Mouse (Mus musculus) adrenal gland, adult (tissue): ENCODE measurements at regions not wholly inside any gene's neighbourhood (a gene's known extent, or its start where the extent isn't known, plus 50 kb on each side); places are given as distances from the start of the nearest gene placed in this dataset.
"Not testable (repeated sequence)": the region's sequence is repeated elsewhere in the genome, so short reads cannot be mapped to it uniquely, and the experiment has no call there.

ENCODE experiments used
- DNase-seq, 2 experiments: peaks; one replicate each; pipeline ENCODE4 v3.0.0; 2022 to 2023; ENCODE audit warnings: low spot score in 1 of 2; ENCODE audit not compliant: inconsistent age in 2 of 2

- DNase-seq: no peak
These were observed 150.8 kb upstream of the A430005L14Rik start for GRCm38 (mm10) chr4:153806180-153806692.

- no peak for DNase-seq
These were observed 150.1 kb upstream of the A430005L14Rik start for GRCm38 (mm10) chr4:153806820-153807436.

- no peak for DNase-seq
These were observed 144.2 kb upstream of the A430005L14Rik start for GRCm38 (mm10) chr4:153812866-153813265.

- peak in 1 of 2 experiments; percentile 51 for DNase-seq
These were observed 129.1 kb upstream of the A430005L14Rik start for GRCm38 (mm10) chr4:153827914-153828313.

DNA sequence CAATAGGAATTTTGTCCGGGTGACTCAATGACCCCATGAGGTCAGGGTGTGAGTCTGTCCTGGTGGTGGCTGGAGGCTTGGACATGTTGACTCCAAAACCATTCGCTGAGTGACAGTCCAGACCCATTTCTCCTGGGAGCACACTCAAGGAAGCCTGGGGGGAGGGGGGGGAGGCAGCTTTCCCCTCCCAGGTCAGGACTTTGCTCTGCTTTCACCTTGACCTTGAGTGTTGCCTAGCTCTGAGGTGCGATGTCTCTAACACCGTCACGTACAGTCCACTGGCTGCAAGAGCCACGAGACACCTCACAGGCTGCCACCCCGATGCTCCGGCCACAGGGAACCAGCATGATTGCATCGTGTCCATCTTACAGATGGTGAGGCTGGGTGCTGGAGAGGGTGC, 127.3 kb upstream of the A430005L14Rik start:
- no peak for DNase-seq

- DNase-seq: no peak
These were observed 126.5 kb upstream of the A430005L14Rik start for GRCm38 (mm10) chr4:153830491-153830890.

GRCm38 (mm10) chr4:153831251-153831650, 125.8 kb upstream of the A430005L14Rik start:
- DNase-seq: not testable (repeated sequence)

DNA sequence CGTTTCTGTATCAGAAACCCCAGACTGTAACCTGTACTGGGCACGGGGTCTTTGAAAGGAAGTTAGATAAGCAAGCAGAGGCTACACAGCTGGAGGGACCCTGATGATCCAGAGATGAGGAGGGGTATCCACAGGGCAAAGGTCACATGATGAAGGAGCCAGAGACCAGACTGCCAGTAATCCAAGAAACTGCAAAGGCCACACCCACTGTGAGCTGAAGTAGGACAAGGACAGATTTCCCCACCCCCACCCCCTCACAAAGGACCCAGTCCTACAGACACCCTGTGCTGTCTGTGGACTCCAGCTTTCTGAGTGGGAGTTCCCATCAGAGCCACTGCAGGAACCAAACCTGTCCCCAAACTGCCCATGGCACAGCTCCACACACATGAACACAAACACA, 124.9 kb upstream of the A430005L14Rik start:
- no peak for DNase-seq

DNA sequence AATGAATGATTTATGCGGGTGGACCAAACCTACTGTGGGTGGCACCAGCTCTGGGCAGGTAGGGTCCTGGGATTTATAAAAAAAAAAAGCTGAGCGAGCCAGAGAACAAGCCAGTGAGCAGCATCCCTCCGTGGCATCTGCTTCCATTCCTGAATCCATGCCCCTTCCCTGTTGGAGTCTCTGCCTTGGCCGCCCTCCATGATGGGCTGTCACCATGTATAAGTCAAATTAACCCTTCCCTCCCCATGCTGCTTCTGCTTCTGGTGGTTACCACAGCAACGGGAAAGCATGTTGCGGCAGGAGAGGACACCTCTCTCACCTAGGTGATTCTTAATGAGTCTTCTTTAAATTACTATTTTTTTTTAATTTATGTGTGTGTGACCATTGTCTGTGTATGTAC, 112.3 kb upstream of the A430005L14Rik start:
- DNase-seq: no peak

DNA sequence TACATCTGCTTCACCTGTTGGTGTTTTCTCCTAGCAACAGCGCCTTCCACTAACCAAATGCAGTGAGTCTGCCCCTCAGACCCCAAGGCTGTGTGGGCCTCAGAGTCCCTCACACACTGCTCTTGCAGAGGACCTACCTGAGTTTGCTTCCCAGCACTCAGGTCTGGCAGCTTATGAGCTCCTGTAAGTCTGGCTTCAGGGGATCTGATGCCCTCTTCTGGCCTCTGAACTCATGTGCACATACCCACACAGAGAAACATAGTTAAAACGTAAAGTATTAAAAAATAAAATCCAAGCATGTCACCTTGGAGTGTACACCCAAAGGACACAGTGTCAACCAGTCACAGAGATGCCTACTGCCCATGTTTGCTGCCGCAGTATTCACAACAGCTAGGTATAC, 108.8 kb upstream of the A430005L14Rik start:
- DNase-seq: no peak

DNA sequence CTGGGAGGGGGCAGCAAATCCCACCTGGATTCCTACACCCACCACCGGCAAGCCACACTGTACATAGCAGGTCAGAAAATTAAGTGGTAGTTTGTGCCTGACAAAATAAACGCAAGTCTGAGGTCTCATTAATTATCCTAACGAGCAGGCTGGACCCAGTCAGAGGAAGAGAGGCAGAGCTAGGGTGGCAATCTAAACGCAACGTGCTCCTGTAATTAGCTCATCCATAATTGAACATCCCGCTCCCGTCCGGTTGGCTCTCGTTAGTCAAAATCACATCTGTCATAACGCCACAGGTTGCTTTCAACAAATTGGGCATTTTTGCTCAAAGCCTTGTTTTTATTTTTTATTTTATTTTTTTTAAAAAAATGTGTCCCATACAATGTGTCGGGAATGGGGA, 106.9 kb upstream of the A430005L14Rik start:
- DNase-seq: no peak

GRCm38 (mm10) chr4:153854084-153854747, 102.8 kb upstream of the A430005L14Rik start:
- no peak for DNase-seq

DNA sequence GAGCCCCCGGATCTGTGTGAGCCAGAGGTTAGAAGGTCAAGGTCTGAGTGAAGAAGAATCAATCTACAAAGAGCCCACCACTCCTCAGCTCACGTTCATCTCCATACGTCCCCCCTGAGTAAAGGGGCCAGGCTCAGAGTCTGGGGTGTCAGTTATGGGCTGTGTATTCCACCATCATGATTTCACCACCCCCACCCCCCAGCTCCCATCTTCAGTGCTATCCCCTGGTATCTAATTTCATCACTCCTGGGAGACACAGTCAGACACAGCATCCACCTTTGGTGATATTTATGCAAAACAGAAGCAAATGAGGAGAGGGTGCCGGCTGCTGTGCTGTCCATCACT, 102.3 kb upstream of the A430005L14Rik start:
- DNase-seq: no peak

DNA sequence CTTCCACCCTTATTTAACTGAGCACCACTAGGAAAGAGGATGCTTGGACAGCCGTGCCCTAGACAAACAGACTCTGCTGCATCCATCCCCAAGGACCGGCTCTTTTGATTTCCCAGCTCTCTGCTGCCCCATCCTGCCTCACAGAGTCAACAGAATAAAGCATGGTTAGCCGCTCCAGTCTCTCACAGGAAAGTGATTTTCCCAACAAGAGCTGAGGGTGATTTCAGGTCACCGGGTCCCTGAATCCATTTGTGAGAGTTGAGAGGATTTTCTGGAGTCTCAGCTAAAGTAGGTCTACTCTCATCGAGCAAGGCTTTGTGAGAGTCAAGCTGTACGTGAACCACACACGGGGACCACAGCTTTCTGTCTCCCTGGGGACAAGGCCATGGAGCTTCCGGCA, 95.6 kb upstream of the A430005L14Rik start:
- no peak for DNase-seq

- DNase-seq: no peak
These were observed 94.8 kb upstream of the A430005L14Rik start for GRCm38 (mm10) chr4:153862121-153862660.

DNA sequence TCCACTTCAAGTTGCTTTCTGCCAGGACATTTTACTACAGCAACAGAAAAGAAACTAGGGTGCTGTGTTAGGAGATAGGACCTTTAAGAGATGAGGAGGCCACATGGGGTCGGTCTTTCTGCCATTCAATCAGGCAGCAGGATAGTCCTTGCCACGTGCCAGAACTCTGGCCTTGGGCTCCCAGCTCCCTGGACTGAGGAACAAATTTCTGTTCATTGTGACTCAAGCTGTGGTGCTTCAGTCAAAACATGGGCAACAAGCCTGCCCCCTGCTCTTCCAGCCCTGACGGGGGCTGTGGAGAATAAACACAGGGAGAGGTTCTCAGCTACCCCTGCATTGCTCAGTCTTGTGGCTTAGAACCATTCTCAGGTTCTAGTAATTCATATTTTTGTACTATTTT, 84.7 kb upstream of the A430005L14Rik start:
- peak; percentile 26 to 57 for DNase-seq

- not testable (repeated sequence) for DNase-seq
These were observed 82.0 kb upstream of the A430005L14Rik start for GRCm38 (mm10) chr4:153875036-153875435.

- peak; percentile 55 to 78 for DNase-seq
These were observed 79.9 kb upstream of the A430005L14Rik start for GRCm38 (mm10) chr4:153876954-153877642.

- no peak for DNase-seq
These were observed 74.0 kb upstream of the A430005L14Rik start for GRCm38 (mm10) chr4:153883057-153883456.

DNA sequence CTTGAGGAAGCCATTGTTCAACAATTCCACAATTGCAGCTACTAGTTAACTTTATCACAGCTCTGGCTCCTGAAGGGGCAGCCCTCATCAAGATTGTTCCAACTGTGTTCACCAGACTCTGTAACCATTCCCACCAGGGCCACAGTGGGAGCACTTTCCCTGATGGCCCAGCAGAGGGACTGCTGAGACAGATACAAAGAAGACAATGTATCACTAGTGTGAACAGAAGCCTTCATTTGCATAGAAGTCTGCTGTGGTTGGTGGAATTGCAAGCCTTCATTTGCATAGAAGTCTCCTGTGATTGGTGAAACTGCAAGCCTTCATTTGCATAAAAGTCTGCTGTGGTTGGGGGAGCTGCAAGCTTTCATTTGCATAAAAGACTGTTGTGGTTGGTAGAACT, 73.0 kb upstream of the A430005L14Rik start:
- no peak for DNase-seq

- DNase-seq: no peak
These were observed 71.2 kb upstream of the A430005L14Rik start for GRCm38 (mm10) chr4:153885836-153886235.

DNA sequence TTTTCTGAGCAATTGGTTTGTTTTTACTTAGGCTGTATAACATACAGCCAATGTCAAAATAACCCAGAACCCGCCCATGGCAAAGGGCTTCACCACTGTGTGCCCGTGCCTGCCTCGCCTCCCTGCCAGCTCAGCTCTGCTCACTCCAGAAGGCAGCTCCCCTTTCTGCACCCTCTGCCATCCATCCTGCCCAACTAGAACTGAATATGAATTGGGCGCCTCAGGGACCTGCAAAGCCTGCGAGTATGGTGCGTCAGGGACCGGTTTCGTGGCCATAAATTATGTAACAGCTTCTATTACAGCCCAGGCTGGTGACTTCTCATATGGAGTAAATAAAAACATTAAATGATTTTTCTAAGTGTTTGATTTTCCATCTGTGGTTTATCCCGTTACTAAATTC, 66.9 kb upstream of the A430005L14Rik start:
- DNase-seq: no peak
